Mouse (Mus musculus) heart, embryonic 11.5 days (tissue): ENCODE measurements around the gene Kcnk2. TPM values are rescaled to one million over a fixed set of nuclear protein-coding genes. Genes with fewer than 3 reads are reported as not detected.

Experiments
- microRNA-seq: library from miRNA; unstranded; fragments of <30 nt; microRNA quantifications from one replicate; pipeline ENCODE4, GENCODE M21; 2016; ENCODE audit warnings: borderline number of aligned reads
- polyA plus RNA-seq: library from polyadenylated mRNA; unstranded; fragments of >200 nt; fragmentation: Nextera tagmentation; extraction: Ambion mirVana; gene quantifications from 2 replicates; pipeline ENCODE4 v1.2.1, GENCODE M21; 2014

The Kcnk2 gene
- polyA plus RNA-seq, 1 experiment from 2014 or later, result 0.70 TPM

Small RNA genes within 50 kb of the gene (microRNA-seq; reads per million reads assigned to microRNA genes)
- gene Gm24092, result not detected
